Mouse (Mus musculus): ENCODE results near the gene Ube2g2.

Gene Ube2g2

GRCm38 (mm10) chr10:77666342-77666741 lies 44.3 kb downstream of the Ube2g2 start:
- H3K4me3 ChIP-seq (replicated peaks; ENCODE audit: low read length): no peak overlapping the region
- H3K27me3 ChIP-seq (ENCODE audit: insufficient read depth, low read length): peaks cover 37% of the 10 kb centered on the region
- H3K4me1 ChIP-seq (replicated peaks; ENCODE audit: low read depth, low read length): peaks cover 19% of the 10 kb centered on the region
- TF ChIP-seq POU5F1 (IDR thresholded peaks at IDR 0.05; ENCODE audit: borderline replicate concordance, low read length) (no peak), NANOG (IDR thresholded peaks at IDR 0.05; ENCODE audit: borderline replicate concordance, low read length) (no peak), CTCF (conservative IDR thresholded peaks at IDR 0.05; ENCODE audit: low read length) (no peak)
- no peaks in the 10 kb centered on the region for H3K36me3 ChIP-seq (ENCODE audit: insufficient read depth, low read length)
- no peaks in the 10 kb centered on the region for H3K9me3 ChIP-seq (ENCODE audit: low read length)

- H3K36me3 ChIP-seq (ENCODE audit: insufficient read depth, low read length): no peaks in the 10 kb centered on the region
- no peaks in the 10 kb centered on the region for H3K9me3 ChIP-seq (ENCODE audit: low read length)
- peaks cover 19% of the 10 kb centered on the region for H3K4me1 ChIP-seq (replicated peaks; ENCODE audit: low read depth, low read length)
- TF ChIP-seq CTCF (conservative IDR thresholded peaks at IDR 0.05; ENCODE audit: low read length) (no peak), NANOG (IDR thresholded peaks at IDR 0.05; ENCODE audit: borderline replicate concordance, low read length) (no peak), POU5F1 (IDR thresholded peaks at IDR 0.05; ENCODE audit: borderline replicate concordance, low read length) (no peak)
- peaks cover 32% of the 10 kb centered on the region for H3K27me3 ChIP-seq (ENCODE audit: insufficient read depth, low read length)
- H3K4me3 ChIP-seq (replicated peaks; ENCODE audit: low read length): no peak overlapping the region
These were observed 45.3 kb downstream of the Ube2g2 start for GRCm38 (mm10) chr10:77667402-77667801.

GRCm38 (mm10) chr10:77670710-77671109 lies 48.6 kb downstream of the Ube2g2 start:
- no peaks in the 10 kb centered on the region for H3K36me3 ChIP-seq (ENCODE audit: insufficient read depth, low read length)
- peaks cover 23% of the 10 kb centered on the region for H3K4me1 ChIP-seq (replicated peaks; ENCODE audit: low read depth, low read length)
- no peak for TF ChIP-seq POU5F1 (IDR thresholded peaks at IDR 0.05; ENCODE audit: borderline replicate concordance, low read length)
- TF ChIP-seq NANOG (IDR thresholded peaks at IDR 0.05; ENCODE audit: borderline replicate concordance, low read length): no peak
- TF ChIP-seq CTCF (conservative IDR thresholded peaks at IDR 0.05; ENCODE audit: low read length): no peak
- H3K4me3 ChIP-seq (replicated peaks; ENCODE audit: low read length): no peak overlapping the region
- peaks cover 22% of the 10 kb centered on the region for H3K27me3 ChIP-seq (ENCODE audit: insufficient read depth, low read length)
- no peaks in the 10 kb centered on the region for H3K9me3 ChIP-seq (ENCODE audit: low read length)

GRCm38 (mm10) chr10:77671519-77671918 lies 49.4 kb downstream of the Ube2g2 start:
- Histone ChIP-seq H3K4me3 (replicated peaks; ENCODE audit: low read length) (no peak overlapping the region), H3K27me3 (ENCODE audit: insufficient read depth, low read length) (peaks cover 30% of the 10 kb centered on the region), H3K36me3 (ENCODE audit: insufficient read depth, low read length) (no peaks in the 10 kb centered on the region), H3K9me3 (ENCODE audit: low read length) (no peaks in the 10 kb centered on the region), H3K4me1 (replicated peaks; ENCODE audit: low read depth, low read length) (peaks cover 23% of the 10 kb centered on the region)
- TF ChIP-seq CTCF (conservative IDR thresholded peaks at IDR 0.05; ENCODE audit: low read length): no peak
- TF ChIP-seq NANOG (IDR thresholded peaks at IDR 0.05; ENCODE audit: borderline replicate concordance, low read length): no peak
- TF ChIP-seq POU5F1 (IDR thresholded peaks at IDR 0.05; ENCODE audit: borderline replicate concordance, low read length): no peak

- Histone ChIP-seq H3K27me3 (ENCODE audit: insufficient read depth, low read length) (peaks cover 45% of the 10 kb centered on the region), H3K36me3 (ENCODE audit: insufficient read depth, low read length) (no peaks in the 10 kb centered on the region), H3K9me3 (ENCODE audit: low read length) (no peaks in the 10 kb centered on the region), H3K4me3 (replicated peaks; ENCODE audit: low read length) (no peak overlapping the region), H3K4me1 (replicated peaks; ENCODE audit: low read depth, low read length) (peaks cover 34% of the 10 kb centered on the region)
- TF ChIP-seq CTCF (conservative IDR thresholded peaks at IDR 0.05; ENCODE audit: low read length): no peak
- no peak for TF ChIP-seq POU5F1 (IDR thresholded peaks at IDR 0.05; ENCODE audit: borderline replicate concordance, low read length)
- no peak for TF ChIP-seq NANOG (IDR thresholded peaks at IDR 0.05; ENCODE audit: borderline replicate concordance, low read length)
These were observed 51.7 kb downstream of the Ube2g2 start for GRCm38 (mm10) chr10:77673765-77674164.

GRCm38 (mm10) chr10:77677562-77677961 lies 55.5 kb downstream of the Ube2g2 start:
- H3K4me1 ChIP-seq (replicated peaks; ENCODE audit: low read depth, low read length): peaks cover 25% of the 10 kb centered on the region
- no peaks in the 10 kb centered on the region for H3K36me3 ChIP-seq (ENCODE audit: insufficient read depth, low read length)
- peaks cover 64% of the 10 kb centered on the region for H3K27me3 ChIP-seq (ENCODE audit: insufficient read depth, low read length)
- peak overlapping the region; percentile 70 for H3K4me3 ChIP-seq (replicated peaks; ENCODE audit: low read length)
- no peak for TF ChIP-seq POU5F1 (IDR thresholded peaks at IDR 0.05; ENCODE audit: borderline replicate concordance, low read length)
- no peak for TF ChIP-seq NANOG (IDR thresholded peaks at IDR 0.05; ENCODE audit: borderline replicate concordance, low read length)
- no peak for TF ChIP-seq CTCF (conservative IDR thresholded peaks at IDR 0.05; ENCODE audit: low read length)
- H3K9me3 ChIP-seq (ENCODE audit: low read length): no peaks in the 10 kb centered on the region

GRCm38 (mm10) chr10:77682994-77683393 lies 60.9 kb downstream of the Ube2g2 start:
- H3K36me3 ChIP-seq (ENCODE audit: insufficient read depth, low read length): no peaks in the 10 kb centered on the region
- peaks cover 34% of the 10 kb centered on the region for H3K4me1 ChIP-seq (replicated peaks; ENCODE audit: low read depth, low read length)
- no peak overlapping the region for H3K4me3 ChIP-seq (replicated peaks; ENCODE audit: low read length)
- TF ChIP-seq NANOG (IDR thresholded peaks at IDR 0.05; ENCODE audit: borderline replicate concordance, low read length) (no peak), CTCF (conservative IDR thresholded peaks at IDR 0.05; ENCODE audit: low read length) (no peak), POU5F1 (IDR thresholded peaks at IDR 0.05; ENCODE audit: borderline replicate concordance, low read length) (no peak)
- H3K9me3 ChIP-seq (ENCODE audit: low read length): no peaks in the 10 kb centered on the region
- peaks cover 60% of the 10 kb centered on the region for H3K27me3 ChIP-seq (ENCODE audit: insufficient read depth, low read length)

GRCm38 (mm10) chr10:77684181-77684580 lies 62.1 kb downstream of the Ube2g2 start:
- H3K4me1 ChIP-seq (replicated peaks; ENCODE audit: low read depth, low read length): peaks cover 33% of the 10 kb centered on the region
- H3K36me3 ChIP-seq (ENCODE audit: insufficient read depth, low read length): no peaks in the 10 kb centered on the region
- H3K4me3 ChIP-seq (replicated peaks; ENCODE audit: low read length): no peak overlapping the region
- H3K9me3 ChIP-seq (ENCODE audit: low read length): no peaks in the 10 kb centered on the region
- H3K27me3 ChIP-seq (ENCODE audit: insufficient read depth, low read length): peaks cover 55% of the 10 kb centered on the region
- TF ChIP-seq NANOG (IDR thresholded peaks at IDR 0.05; ENCODE audit: borderline replicate concordance, low read length): no peak
- no peak for TF ChIP-seq POU5F1 (IDR thresholded peaks at IDR 0.05; ENCODE audit: borderline replicate concordance, low read length)
- no peak for TF ChIP-seq CTCF (conservative IDR thresholded peaks at IDR 0.05; ENCODE audit: low read length)
